Mouse (Mus musculus): ENCODE measurements around the gene Zc3h13.

Zc3h13 gene

GRCm38 (mm10) chr14:75376256-75376655 lies 92.1 kb downstream of the Zc3h13 start:
- CTCF ChIA-PET, result interaction anchor here in 1 of 4 experiments (1.0 kb wide), 1 partner anchor 10 kb away, joined by 4 read pairs; no protein-coding TSS in a partner anchor
- POLR2A ChIA-PET, result interaction anchor here in 1 of 4 experiments (0.6 to 1.2 kb wide), 7 partner anchors 9 to 446 kb away, joined by 3 to 7 read pairs (median 4); partner anchors contain the start of gene Zc3h13

GRCm38 (mm10) chr14:75377612-75378011 lies 93.4 kb downstream of the Zc3h13 start:
- POLR2A ChIA-PET, result interaction anchor here in 1 of 4 experiments (0.6 to 0.7 kb wide), 2 partner anchors 94 to 247 kb away, joined by 3 to 5 read pairs; no protein-coding TSS in a partner anchor
- CTCF ChIA-PET, result interaction anchor here in 2 of 4 experiments (0.9 to 1.3 kb wide), 2 partner anchors 68 to 104 kb away, joined by 3 to 4 read pairs; no protein-coding TSS in a partner anchor

Measured in embryonic stem cell, embryonic (primary cell).